Mouse (Mus musculus): ENCODE data around the gene Atp5k. TPM values are rescaled to one million over a fixed set of nuclear protein-coding genes. Genes with fewer than 3 reads are reported as not detected.

Atp5k gene
- polyA plus RNA-seq, 1 experiment from 2014 or later: 817 TPM

DNA sequence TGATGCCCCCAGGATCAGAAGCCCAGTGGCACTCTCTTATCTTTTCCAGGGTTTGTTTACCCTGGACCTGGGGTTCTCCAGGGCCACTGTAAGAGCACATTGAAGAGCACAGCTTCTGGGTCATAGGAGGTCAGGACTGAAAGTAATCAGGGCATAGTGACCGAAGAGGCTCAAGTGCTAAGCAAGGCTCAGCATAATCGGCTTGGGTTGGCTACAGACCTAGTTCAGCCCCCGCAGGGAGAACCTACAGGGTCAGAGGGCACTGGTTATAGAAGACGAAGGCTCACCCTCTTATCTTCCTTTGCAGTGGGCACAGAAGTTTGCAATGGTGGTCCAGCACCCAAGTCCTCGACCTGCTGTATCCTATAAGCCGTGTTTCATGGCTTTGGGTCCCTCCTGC is 3.1 kb downstream of the Atp5k start:
- no peak for DNase-seq (ENCODE audit: low read depth, low spot score)
- POLR2A ChIA-PET: interaction anchor here (0.5 kb wide), 1 partner anchor 429 kb away, joined by 4 read pairs; no protein-coding TSS in a partner anchor
- TF ChIP-seq CTCF (IDR thresholded peaks at IDR 0.05): no peak
- no peak for ATAC-seq
- in situ Hi-C loops (cut with MboI; ENCODE audit: low pct_unique_long_range_greater_than_20kb): no loop called here
- CTCF ChIA-PET: interaction anchor here (1.3 to 1.8 kb wide), 2 partner anchors 221 to 233 kb away, joined by 3 to 5 read pairs; no protein-coding TSS in a partner anchor
- H3K27me3 ChIP-seq: no peaks in the 10 kb centered on the region

DNA sequence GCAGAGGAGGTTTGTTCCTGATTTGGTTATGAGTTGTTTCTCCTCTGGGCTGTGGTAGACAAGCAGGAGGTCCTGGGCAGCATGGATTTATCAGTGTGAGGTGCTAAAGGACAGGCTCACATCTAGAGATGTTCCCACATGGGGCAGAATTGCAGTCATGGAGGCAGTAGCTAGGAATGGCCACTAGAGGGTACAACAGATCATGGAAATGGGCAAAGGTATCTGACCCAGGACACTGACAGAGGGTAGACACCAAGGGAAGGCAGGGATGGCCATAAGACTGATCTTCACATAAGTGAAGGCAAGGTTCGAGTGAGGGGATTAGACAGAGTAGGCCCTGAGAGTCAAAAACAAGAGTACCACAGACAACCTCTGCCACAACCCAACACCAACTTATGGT is 7.1 kb downstream of the Atp5k start:
- DNase-seq (ENCODE audit: low read depth, low spot score) (no peak), ATAC-seq (peak; percentile 86)
- peak; percentile 94 for TF ChIP-seq CTCF (IDR thresholded peaks at IDR 0.05)
- ChIA-PET POLR2A (no interaction called here), CTCF (interaction anchor here (1.0 to 1.3 kb wide), 4 partner anchors 11 to 224 kb away, joined by 3 read pairs; no protein-coding TSS in a partner anchor)
- in situ Hi-C loops (cut with MboI; ENCODE audit: low pct_unique_long_range_greater_than_20kb): loop anchor here (5.0 kb wide), 1 partner anchor 225 kb away; no protein-coding TSS in a partner anchor
- no peaks in the 10 kb centered on the region for H3K27me3 ChIP-seq

DNA sequence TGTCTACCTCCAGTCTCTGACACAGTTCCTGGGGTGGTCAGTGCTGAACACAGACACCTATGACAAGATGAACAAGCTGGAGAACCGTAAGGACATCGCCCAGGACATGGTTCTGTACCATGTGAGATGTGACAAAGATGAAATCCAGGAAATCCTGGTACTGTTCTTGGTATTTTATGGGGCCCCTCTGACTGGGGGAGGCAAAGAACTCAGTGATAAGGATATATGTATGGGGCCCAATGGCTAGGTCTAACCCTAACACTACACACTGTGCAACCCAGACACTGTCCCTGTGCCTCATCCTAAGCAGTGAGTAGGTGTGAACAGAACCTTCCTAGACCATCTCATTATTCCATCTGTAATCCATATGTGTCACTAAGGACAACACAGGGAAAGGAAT is 10.8 kb downstream of the Atp5k start:
- DNase-seq (ENCODE audit: low read depth, low spot score) (no peak), ATAC-seq (no peak)
- TF ChIP-seq CTCF (IDR thresholded peaks at IDR 0.05): no peak
- in situ Hi-C loops (cut with MboI; ENCODE audit: low pct_unique_long_range_greater_than_20kb): no loop called here
- POLR2A ChIA-PET: no interaction called here
- H3K27me3 ChIP-seq: no peaks in the 10 kb centered on the region
- CTCF ChIA-PET: no interaction called here

DNA sequence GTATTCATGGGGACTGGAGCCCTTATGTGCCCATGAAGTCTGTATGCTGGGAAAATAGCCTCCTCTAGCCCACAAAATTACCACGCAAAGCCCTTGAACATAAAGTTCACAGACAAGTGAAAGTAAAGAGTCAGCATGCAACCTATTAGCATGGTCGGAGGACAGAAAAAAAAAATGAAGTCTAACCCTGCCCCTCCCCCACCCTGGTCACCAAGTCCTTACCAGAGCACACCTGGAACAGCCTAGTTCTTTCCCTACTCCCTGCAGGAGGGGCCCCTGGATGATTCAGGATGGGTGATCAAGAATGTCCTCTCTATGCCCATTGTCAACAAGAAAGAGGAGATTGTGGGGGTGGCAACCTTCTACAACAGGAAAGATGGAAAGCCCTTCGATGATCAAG is 11.5 kb downstream of the Atp5k start:
- no peaks in the 10 kb centered on the region for H3K27me3 ChIP-seq
- POLR2A ChIA-PET: no interaction called here
- CTCF ChIA-PET: no interaction called here
- DNase-seq (ENCODE audit: low read depth, low spot score): no peak
- no peak for ATAC-seq
- in situ Hi-C loops (cut with MboI; ENCODE audit: low pct_unique_long_range_greater_than_20kb): no loop called here
- no peak for TF ChIP-seq CTCF (IDR thresholded peaks at IDR 0.05)

DNA sequence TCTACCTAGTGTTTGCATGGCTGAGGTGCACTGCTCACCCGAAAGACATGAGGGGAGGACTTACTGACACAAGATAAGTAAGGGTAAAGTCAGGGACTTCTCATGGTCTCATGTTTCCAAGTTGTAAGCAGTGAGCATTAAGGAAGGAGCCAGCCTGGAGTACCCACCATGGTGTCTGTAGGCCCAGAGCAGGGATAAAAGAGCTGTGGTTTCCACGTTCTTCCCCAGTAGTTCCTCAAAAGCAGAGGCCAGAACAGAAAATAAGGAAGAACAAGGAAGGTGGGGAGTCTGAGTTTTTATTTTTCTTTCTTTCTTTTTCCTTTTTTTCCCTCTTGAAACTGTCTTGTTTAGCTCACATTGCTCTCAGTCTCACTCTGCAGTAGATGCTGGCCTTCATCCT is 19.5 kb downstream of the Atp5k start:
- ATAC-seq: no peak
- in situ Hi-C loops (cut with MboI; ENCODE audit: low pct_unique_long_range_greater_than_20kb): no loop called here
- ChIA-PET POLR2A (no interaction called here), CTCF (interaction anchor here (0.7 to 1.2 kb wide), 2 partner anchors 9 to 38 kb away, joined by 3 read pairs; no protein-coding TSS in a partner anchor)
- TF ChIP-seq CTCF (IDR thresholded peaks at IDR 0.05): no peak
- peaks cover 6% of the 10 kb centered on the region for H3K27me3 ChIP-seq
- no peak for DNase-seq (ENCODE audit: low read depth, low spot score)

DNA sequence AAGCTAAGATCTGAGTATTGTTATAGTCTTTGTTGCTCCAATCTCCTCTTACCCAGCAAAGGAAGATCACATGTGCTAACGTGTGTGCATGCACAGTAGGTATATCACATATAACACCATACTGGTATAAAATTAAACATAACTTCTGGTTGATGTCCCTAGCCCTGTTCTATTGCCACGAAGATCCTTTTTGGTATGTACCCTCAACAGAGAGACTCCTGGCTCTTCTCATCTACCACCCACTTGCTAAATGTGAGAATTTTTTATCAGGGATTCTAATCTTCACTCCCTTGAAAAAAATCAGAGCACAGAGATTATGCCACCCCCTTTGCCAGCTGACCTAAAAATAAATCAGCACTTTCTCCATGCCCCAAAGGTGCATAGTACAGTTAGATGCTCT is 27.3 kb downstream of the Atp5k start:
- in situ Hi-C loops (cut with MboI; ENCODE audit: low pct_unique_long_range_greater_than_20kb): no loop called here
- CTCF ChIA-PET: no interaction called here

DNA sequence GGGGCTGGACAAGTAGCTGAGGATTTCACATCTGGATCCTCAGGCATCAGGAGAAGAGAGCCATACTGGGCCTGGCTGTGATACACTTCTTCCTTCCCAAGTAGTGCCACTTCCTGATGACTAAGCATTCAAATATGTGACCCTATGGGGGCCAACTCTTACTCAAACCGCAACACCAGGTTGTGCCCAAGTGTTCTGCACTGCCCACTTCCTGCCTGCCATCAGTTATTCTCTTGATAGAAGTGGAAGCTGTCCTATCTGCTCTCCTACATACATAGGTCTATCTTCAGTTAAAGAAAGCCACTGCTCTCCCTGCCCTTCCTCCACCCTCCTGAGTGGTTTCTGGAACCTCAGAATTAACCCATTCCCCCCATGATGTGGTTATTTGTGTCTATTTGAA is 28.8 kb downstream of the Atp5k start:
- no peak for ATAC-seq
- TF ChIP-seq CTCF (IDR thresholded peaks at IDR 0.05): no peak
- no peaks in the 10 kb centered on the region for H3K27me3 ChIP-seq
- ChIA-PET CTCF (interaction anchor here (1.4 to 1.7 kb wide), 2 partner anchors 10 to 29 kb away, joined by 3 read pairs; partner anchors contain the start of gene Atp5k), POLR2A (no interaction called here)
- DNase-seq (ENCODE audit: low read depth, low spot score): no peak
- in situ Hi-C loops (cut with MboI; ENCODE audit: low pct_unique_long_range_greater_than_20kb): no loop called here

More for the DNA sequence above, 27.3 kb downstream of the Atp5k start:
- ATAC-seq (no peak), DNase-seq (ENCODE audit: low read depth, low spot score) (no peak)
- POLR2A ChIA-PET: no interaction called here
- H3K27me3 ChIP-seq: no peaks in the 10 kb centered on the region
- TF ChIP-seq CTCF (IDR thresholded peaks at IDR 0.05): no peak

DNA sequence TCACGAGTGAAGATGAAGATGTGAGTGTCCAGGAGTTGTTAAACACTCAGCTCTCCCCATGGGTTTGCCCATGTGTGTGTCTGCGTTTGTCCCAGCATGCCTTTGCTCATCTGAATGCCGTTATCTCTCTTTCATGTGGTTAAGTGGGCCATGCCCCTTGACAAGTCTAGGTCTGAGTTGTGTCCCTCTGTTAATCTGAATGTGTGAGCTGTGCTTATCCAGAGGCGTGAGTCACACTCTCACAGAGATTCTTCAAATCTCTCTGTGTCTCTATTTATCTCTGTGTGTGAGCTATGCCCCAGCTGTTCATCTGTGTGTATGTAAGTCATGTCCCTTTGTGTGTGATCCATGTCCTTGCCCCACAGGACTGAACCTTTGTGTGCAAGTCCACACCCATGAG is 30.8 kb downstream of the Atp5k start:
- DNase-seq (ENCODE audit: low read depth, low spot score) (no peak), ATAC-seq (no peak)
- H3K27me3 ChIP-seq: no peaks in the 10 kb centered on the region
- ChIA-PET CTCF (interaction anchor here (0.6 to 1.7 kb wide), 4 partner anchors 9 to 40 kb away, joined by 3 to 5 read pairs (median 3); no protein-coding TSS in a partner anchor), POLR2A (no interaction called here)
- in situ Hi-C loops (cut with MboI; ENCODE audit: low pct_unique_long_range_greater_than_20kb): no loop called here
- no peak for TF ChIP-seq CTCF (IDR thresholded peaks at IDR 0.05)

DNA sequence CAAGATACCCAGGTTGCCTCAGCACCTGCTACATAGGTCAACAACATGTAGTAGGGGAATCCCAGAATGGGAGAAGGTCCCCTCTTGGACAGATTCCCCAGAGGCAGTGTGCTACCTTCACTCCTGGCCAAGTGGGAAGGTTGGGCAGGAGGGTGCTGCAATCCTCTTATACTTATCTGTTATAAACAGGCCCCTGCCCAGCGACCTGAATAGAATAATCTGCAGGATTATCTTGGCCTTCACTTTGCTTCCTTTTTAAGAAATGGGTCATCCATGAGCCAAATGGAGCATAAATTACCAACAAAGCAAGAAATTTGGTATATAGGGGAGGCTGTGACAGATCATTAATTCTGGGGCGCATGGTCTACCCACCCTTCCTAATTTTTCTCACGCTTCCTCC is 44.5 kb downstream of the Atp5k start:
- CTCF ChIA-PET: no interaction called here
- in situ Hi-C loops (cut with MboI; ENCODE audit: low pct_unique_long_range_greater_than_20kb): no loop called here
- DNase-seq (ENCODE audit: low read depth, low spot score): no peak
- TF ChIP-seq CTCF (IDR thresholded peaks at IDR 0.05): no peak
- no peak for ATAC-seq
- H3K27me3 ChIP-seq: peaks cover 5% of the 10 kb centered on the region
- POLR2A ChIA-PET: no interaction called here

DNA sequence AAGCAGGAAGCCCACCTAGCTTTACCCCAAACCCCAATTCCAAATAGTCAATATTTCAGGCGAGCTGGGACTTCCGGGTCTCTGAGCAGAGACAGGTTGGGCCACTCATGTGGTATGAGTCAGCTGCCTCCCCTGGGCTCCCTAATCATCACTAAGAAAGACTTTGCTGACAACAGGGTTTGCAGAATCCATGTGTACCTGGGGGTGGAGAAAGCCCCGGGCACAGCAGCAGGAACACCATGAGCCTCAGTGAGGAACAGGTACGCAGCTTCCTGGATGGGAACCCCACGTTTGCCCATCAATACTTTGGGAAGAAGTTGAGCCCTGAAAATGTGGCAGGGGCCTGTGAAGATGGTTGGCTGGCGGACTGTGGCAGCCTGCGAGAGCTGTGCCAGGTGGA is 46.0 kb downstream of the Atp5k start, which contains the start of gene Pde6b:
TSS of gene Pde6b (plus strand) at position 191 of the 400 bp plus-strand sequence.
- in situ Hi-C loops (cut with MboI; ENCODE audit: low pct_unique_long_range_greater_than_20kb): no loop called here
- CTCF ChIA-PET: no interaction called here
- POLR2A ChIA-PET: no interaction called here

DNA sequence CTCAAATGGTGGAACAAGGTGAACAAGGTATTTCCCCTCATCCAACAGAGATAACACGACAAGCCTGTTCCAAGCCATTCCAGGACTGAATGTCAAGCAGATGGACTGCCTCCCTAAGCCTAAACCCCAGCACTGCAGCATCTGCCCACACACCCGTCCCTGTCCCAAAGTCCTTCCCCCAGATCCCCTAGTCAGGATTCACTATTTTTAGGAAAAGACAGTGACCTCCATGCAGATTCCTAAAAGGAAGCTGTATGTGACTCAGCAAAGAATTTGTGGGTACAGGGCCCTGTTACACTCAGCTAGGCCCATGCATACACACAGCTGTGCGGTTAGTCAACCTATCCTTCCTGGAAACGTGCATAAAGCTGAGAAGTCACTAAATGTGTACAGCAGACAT is 47.8 kb downstream of the Atp5k start:
- H3K27me3 ChIP-seq: no peaks in the 10 kb centered on the region
- ATAC-seq: no peak

More for the DNA sequence above, 46.0 kb downstream of the Atp5k start, which contains the start of gene Pde6b:
- DNase-seq (ENCODE audit: low read depth, low spot score) (no peak), ATAC-seq (no peak)
- H3K27me3 ChIP-seq: no peaks in the 10 kb centered on the region
- TF ChIP-seq CTCF (IDR thresholded peaks at IDR 0.05): no peak

DNA sequence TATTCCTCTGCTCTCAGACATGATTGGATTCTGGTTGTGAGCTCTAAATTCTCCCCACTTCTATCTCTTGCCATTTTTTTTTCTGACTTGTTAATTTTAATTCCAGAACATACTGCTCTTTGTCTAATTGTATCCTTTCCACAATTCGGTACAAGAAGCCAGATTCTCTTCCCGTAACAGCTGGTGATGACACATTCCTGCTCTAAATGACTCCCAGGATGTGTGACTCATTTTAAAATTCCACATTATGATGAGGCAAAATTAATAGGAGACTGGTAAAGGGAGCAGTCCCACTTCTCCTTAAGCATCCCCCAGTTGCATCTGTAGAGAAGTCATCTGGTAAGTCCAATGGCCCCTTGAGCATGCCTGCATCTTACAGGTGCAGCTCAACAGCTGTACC is 48.6 kb downstream of the Atp5k start:
- TF ChIP-seq CTCF (IDR thresholded peaks at IDR 0.05): no peak
- POLR2A ChIA-PET: no interaction called here
- CTCF ChIA-PET: interaction anchor here (1.5 kb wide), 1 partner anchor 10 kb away, joined by 4 read pairs; no protein-coding TSS in a partner anchor
- DNase-seq (ENCODE audit: low read depth, low spot score) (no peak), ATAC-seq (peak; percentile 58)
- in situ Hi-C loops (cut with MboI; ENCODE audit: low pct_unique_long_range_greater_than_20kb): no loop called here
- H3K27me3 ChIP-seq: no peaks in the 10 kb centered on the region

More for the DNA sequence above, 47.8 kb downstream of the Atp5k start:
- ChIA-PET CTCF (interaction anchor here (1.5 kb wide), 1 partner anchor 11 kb away, joined by 4 read pairs; no protein-coding TSS in a partner anchor), POLR2A (no interaction called here)
- in situ Hi-C loops (cut with MboI; ENCODE audit: low pct_unique_long_range_greater_than_20kb): no loop called here
- TF ChIP-seq CTCF (IDR thresholded peaks at IDR 0.05): no peak
- DNase-seq (ENCODE audit: low read depth, low spot score): no peak

Other genes starting within 250 kb of the Atp5k start
- gene Dr1, start 165.6 kb downstream of the Atp5k start, polyA plus RNA-seq (2021): 36.5 TPM
- gene Pigg, start 121.8 kb downstream of the Atp5k start, polyA plus RNA-seq (2021): 17.0 TPM
- 10.3 TPM for gene Gm42517, start 66.5 kb downstream of the Atp5k start, polyA plus RNA-seq (2021)
- gene Pde6b, start 46.1 kb downstream of the Atp5k start, polyA plus RNA-seq (2021): 0.28 TPM
- 1.1 TPM for gene Mfsd7a, start 14.4 kb upstream of the Atp5k start, polyA plus RNA-seq (2021)
- gene Pcgf3, start 26.8 kb upstream of the Atp5k start, polyA plus RNA-seq (2021): 42.5 TPM
- not detected for gene Cplx1, start 115.6 kb upstream of the Atp5k start, polyA plus RNA-seq (2021)
- 133 TPM for gene Gak, start 195.3 kb upstream of the Atp5k start, polyA plus RNA-seq (2021)
- gene Tmem175, start 195.3 kb upstream of the Atp5k start, polyA plus RNA-seq (2021): 37.2 TPM
- 10.4 TPM for gene Idua, start 225.9 kb upstream of the Atp5k start, polyA plus RNA-seq (2021)
- 29.8 TPM for gene Dgkq, start 235.2 kb upstream of the Atp5k start, polyA plus RNA-seq (2021)
- gene Slc26a1, start 241.1 kb upstream of the Atp5k start, polyA plus RNA-seq (2021): 0.42 TPM